Mouse (Mus musculus) adrenal gland, adult 8-10 months (tissue): Measurements from ENCODE around the gene Krtap24-1. TPM values are rescaled to one million over a fixed set of nuclear protein-coding genes. Genes with fewer than 3 reads are reported as not detected.

ENCODE experiments used
- DNase-seq: peaks from one replicate; pipeline ENCODE4 v3.0.0; 2022
- total RNA-seq, 4 experiments: library from RNA; stranded (reverse); gene quantifications; 2 replicates each; pipeline ENCODE4 v1.2.4; 2022

Krtap24-1 gene
- total RNA-seq, 4 experiments from 2014 or later: not detected

DNA sequence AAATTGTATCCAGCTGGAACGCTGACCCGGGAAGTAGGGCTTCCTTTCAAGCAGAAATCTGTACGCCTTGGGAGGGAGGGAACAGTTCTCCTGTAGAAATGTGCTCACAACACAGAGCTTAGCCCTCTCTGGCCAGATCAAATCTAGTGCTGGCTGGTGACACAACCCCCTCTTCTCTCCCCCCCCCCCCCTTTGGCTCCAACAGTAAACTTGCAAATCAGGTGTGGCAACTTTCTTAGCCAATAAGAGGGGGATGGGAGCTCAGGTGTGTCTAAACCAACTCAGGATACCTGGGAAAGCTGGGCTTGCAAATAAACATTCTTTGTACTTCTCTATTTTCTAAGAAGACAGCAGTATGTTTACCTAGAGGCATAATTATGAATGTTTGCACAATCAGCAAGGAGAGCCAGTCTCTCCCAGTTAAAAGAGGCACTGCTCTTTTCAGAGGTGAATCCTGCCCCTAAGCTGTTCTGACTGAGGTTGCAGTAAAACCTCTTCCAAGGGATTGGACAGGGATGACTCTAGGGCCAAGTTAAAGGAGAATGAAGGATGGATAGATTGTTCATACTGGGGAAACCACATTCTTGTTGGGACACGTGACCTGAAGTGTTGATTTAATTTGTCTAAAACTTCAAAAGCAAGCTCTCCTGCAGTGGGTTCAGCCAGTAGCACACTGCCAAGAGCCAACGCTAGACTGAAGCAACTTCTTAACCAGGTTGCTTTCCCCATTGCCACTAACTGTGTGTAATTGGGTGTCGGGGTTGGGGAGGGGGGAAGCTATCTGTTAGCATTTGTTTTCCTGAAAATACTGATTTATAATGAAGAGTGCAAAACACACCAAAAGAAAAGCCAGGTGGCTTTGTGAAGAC, 48.8 kb downstream of the Krtap24-1 start, which contains the start of gene Cldn8:
Gene Cldn8, minus strand, starts transcription at position 139 of the 869 bp plus-strand sequence.
- no peak for DNase-seq

GRCm38 (mm10) chr16:88561617-88562164, 50.4 kb downstream of the Krtap24-1 start:
- no peak for DNase-seq

Other genes starting within 250 kb of the Krtap24-1 start
- gene Cldn17, start 105.3 kb downstream of the Krtap24-1 start, total RNA-seq: not detected
- gene Cldn8, start 49.1 kb downstream of the Krtap24-1 start, total RNA-seq: not detected
- not detected for gene 2310079G19Rik, start 15.4 kb upstream of the Krtap24-1 start, total RNA-seq
- not detected for gene Krtap26-1, start 35.5 kb upstream of the Krtap24-1 start, total RNA-seq
- gene Krtap27-1, start 59.4 kb upstream of the Krtap24-1 start, total RNA-seq: not detected
- not detected for gene 2310061N02Rik, start 95.7 kb upstream of the Krtap24-1 start, total RNA-seq
- not detected for gene Krtap13-1, start 116.6 kb upstream of the Krtap24-1 start, total RNA-seq
- not detected for gene Krtap13, start 139.4 kb upstream of the Krtap24-1 start, total RNA-seq
- gene 2310034C09Rik, start 146.6 kb upstream of the Krtap24-1 start, total RNA-seq: not detected
- not detected for gene 2310057N15Rik, start 161.9 kb upstream of the Krtap24-1 start, total RNA-seq
- not detected for gene Gm5965, start 165.6 kb upstream of the Krtap24-1 start, total RNA-seq
- not detected for gene Gm20741, start 199.9 kb upstream of the Krtap24-1 start, total RNA-seq
- not detected for gene Krtap15, start 207.9 kb upstream of the Krtap24-1 start, total RNA-seq
- not detected for gene Krtap14, start 213.9 kb upstream of the Krtap24-1 start, total RNA-seq